Mouse (Mus musculus) stomach, postnatal 0 days (tissue): ENCODE results near the gene Nfia.

Experiments
- CTCF ChIP-seq: IDR thresholded peaks from 2 replicates; pipeline ENCODE4 v1.5.1; 2016; ENCODE audit warnings: antibody characterized with exemption, low read depth, mild to moderate bottlenecking, moderate library complexity
- EP300 ChIP-seq: optimal IDR thresholded peaks from 2 replicates; pipeline ENCODE3; 2016; ENCODE audit warnings: antibody characterized with exemption

GRCm38 (mm10) chr4:98061086-98061485, 288.6 kb downstream of the Nfia start:
- TF ChIP-seq CTCF (no peak), EP300 (no peak)
